Comparison of ENCODE assay signal across 1 mouse cellular context in the genomic region with DNA sequence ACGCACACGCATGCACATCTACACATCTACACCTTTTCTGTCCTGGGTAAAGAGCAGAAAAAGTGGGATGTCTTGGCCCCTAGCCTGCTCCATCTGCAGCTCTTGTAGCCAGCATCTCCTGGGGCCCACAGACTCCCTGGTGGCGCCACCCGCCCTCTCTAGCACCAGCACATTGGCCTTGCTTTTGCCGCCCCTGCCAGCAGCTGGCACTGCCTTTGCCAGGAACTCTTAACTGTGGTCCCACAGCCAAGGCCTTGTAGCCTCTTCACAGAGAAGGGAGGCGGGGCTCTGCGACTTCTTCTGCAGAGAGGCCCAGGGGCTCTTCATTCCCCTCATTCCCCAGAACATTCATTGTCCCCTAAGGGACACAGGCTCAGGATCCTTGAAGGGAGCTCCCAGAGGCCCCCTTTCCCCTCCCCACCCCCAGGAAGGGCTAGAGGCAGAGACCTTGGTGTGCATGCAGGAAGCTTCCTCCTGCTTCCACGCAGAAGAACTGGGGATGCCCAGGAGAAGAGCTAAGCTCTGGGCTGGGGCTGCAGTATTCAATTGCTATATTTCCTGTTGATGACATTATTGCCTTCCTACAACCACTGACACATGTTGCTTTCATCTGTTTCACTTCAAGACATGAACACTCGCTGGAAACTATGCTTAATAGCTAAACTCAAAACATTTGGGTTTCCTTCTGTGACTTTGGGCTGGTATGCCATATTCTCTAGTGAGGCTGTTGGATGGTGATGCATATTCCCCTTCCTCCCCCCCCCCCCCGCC.
TF ChIP-seq lines count a peak whose summit lies in the region.

No protein-coding gene starts in this region.

TF ChIP-seq in CH12.LX, 34 proteins besides CTCF, POLR2A, EP300 and RAD21:
- TF ChIP-seq USF1 (IDR thresholded peaks at IDR 0.05; ENCODE audit: low read depth, low read length) (no peak), ZNF384 (IDR thresholded peaks at IDR 0.05; ENCODE audit: low read depth, low read length) (no peak), RCOR1 (conservative IDR thresholded peaks at IDR 0.05; ENCODE audit: low read depth, low read length) (no peak), NELFE (IDR thresholded peaks at IDR 0.05; ENCODE audit: low read depth, low read length) (no peak), PAX5 (IDR thresholded peaks at IDR 0.05; ENCODE audit: low read length) (no peak), CHD2 (IDR thresholded peaks at IDR 0.05; ENCODE audit: low read length) (no peak), JUND (conservative IDR thresholded peaks at IDR 0.05; ENCODE audit: low read depth, low read length) (no peak), MYC (IDR thresholded peaks at IDR 0.05; ENCODE audit: low read depth, low read length) (no peak), ZKSCAN1 (IDR thresholded peaks at IDR 0.05; ENCODE audit: borderline replicate concordance, low read depth, low read length) (no peak), USF2 (conservative IDR thresholded peaks at IDR 0.05; ENCODE audit: low read depth, low read length) (no peak), E2F4 (IDR thresholded peaks at IDR 0.05; ENCODE audit: insufficient replicate concordance, low read depth, low read length) (no peak), HCFC1 (IDR thresholded peaks at IDR 0.05; ENCODE audit: low read depth, low read length) (no peak), MAFK (IDR thresholded peaks at IDR 0.05; ENCODE audit: insufficient replicate concordance, low read length) (no peak), BHLHE40 (IDR thresholded peaks at IDR 0.05; ENCODE audit: low read depth, low read length) (no peak)
